19 mouse cellular contexts compared by ENCODE assay signal in genomic region chr14:46419269-46419668, GRCm38 (mm10). TPM values are rescaled to one million over a fixed set of nuclear protein-coding genes. Genes with fewer than 3 reads are reported as not detected.
DNase-seq lines count a peak whose midpoint lies in the region; ATAC-seq lines count a peak whose summit lies in the region.
"Had no signal": no experiment of that assay in that cellular context is flagged by ENCODE, and none has a peak within 500 bp of the region (broad histone marks: within the 10 kb centered on the region; RNA-seq: fewer than 3 reads in every experiment).

No protein-coding gene starts in this region.

- no peak overlapping the region for H3K4me3 ChIP-seq in midbrain, embryonic 12.5 days
- no peak overlapping the region for H3K4me3 ChIP-seq in midbrain, embryonic 10.5 days
- no peak overlapping the region for H3K4me3 ChIP-seq in kidney, embryonic 15.5 days (replicated peaks)
- H3K4me3 ChIP-seq: erythroblast, embryonic 14.5 days; heart, adult 2 months; myocyte had no signal

- 0 out of 2 replicates have a peak, but pooled peaks have one; percentile 19 for ATAC-seq in midbrain, embryonic 12.5 days (ENCODE audit: low FRiP score, low read depth)
- 0 out of 2 replicates have a peak, but pooled peaks have one; percentile 25 for ATAC-seq in kidney, embryonic 15.5 days (replicated peaks; ENCODE audit: low FRiP score)
- ATAC-seq: hindbrain, embryonic 16.5 days had no signal

- no peaks in the 10 kb centered on the region for H3K36me3 ChIP-seq in midbrain, embryonic 12.5 days
- H3K36me3 ChIP-seq in midbrain, embryonic 10.5 days = no peaks in the 10 kb centered on the region
- H3K36me3 ChIP-seq in kidney, embryonic 15.5 days = no peaks in the 10 kb centered on the region

- WGBS in midbrain, embryonic 12.5 days = 33% methylated on average over 11 of the region's 11 CpGs
- 41% methylated on average over 11 of the region's 11 CpGs for WGBS in midbrain, embryonic 10.5 days
- WGBS in kidney, embryonic 15.5 days = 43% methylated on average over 11 of the region's 11 CpGs

- no peak overlapping the region for H3K9ac ChIP-seq in midbrain, embryonic 12.5 days (replicated peaks)
- no peak overlapping the region for H3K9ac ChIP-seq in kidney, embryonic 15.5 days

- H3K9me3 ChIP-seq in midbrain, embryonic 12.5 days = no peaks in the 10 kb centered on the region
- no peaks in the 10 kb centered on the region for H3K9me3 ChIP-seq in midbrain, embryonic 10.5 days (replicated peaks)
- H3K9me3 ChIP-seq in kidney, embryonic 15.5 days (replicated peaks) = no peaks in the 10 kb centered on the region

- no peak overlapping the region for H3K27ac ChIP-seq in midbrain, embryonic 12.5 days (replicated peaks)
- H3K27ac ChIP-seq in midbrain, embryonic 10.5 days (replicated peaks) = no peak overlapping the region; the same call in 1 of the 2 replicates
- no peak overlapping the region for H3K27ac ChIP-seq in kidney, embryonic 15.5 days
- H3K27ac ChIP-seq: heart, adult 2 months had no signal

- no peak overlapping the region for H3K4me2 ChIP-seq in midbrain, embryonic 12.5 days (replicated peaks)
- no peak overlapping the region; the same call in 1 of the 2 replicates for H3K4me2 ChIP-seq in kidney, embryonic 15.5 days

- DNase-seq in adrenal gland, postnatal 10 days = peak; percentile 9
- no peak for DNase-seq in adrenal gland, postnatal 4 days (ENCODE audit: low spot score in 2 of 2)
- DNase-seq in midbrain, embryonic 10.5 days (ENCODE audit: low spot score) = no peak
- no peak for DNase-seq in layer of hippocampus, postnatal 14 days (ENCODE audit: low spot score in 2 of 2)
- no peak for DNase-seq in layer of hippocampus, adult 8-10 months (ENCODE audit: low spot score in 2 of 2)
- DNase-seq in testis, postnatal 14 days (ENCODE audit: low spot score) = no peak
- DNase-seq: cerebellum, adult 2 months; heart, adult 2 months; lung, adult 2 months; right cerebral cortex, postnatal 25 days; thymus, adult 18-20 months had no signal

- H3K27me3 ChIP-seq in midbrain, embryonic 12.5 days = no peaks in the 10 kb centered on the region
- H3K27me3 ChIP-seq in midbrain, embryonic 10.5 days (ENCODE audit: low read depth, poor library complexity, severe bottlenecking) = no peaks in the 10 kb centered on the region
- H3K27me3 ChIP-seq in kidney, embryonic 15.5 days = no peaks in the 10 kb centered on the region

- peaks cover 11% of the 10 kb centered on the region for H3K4me1 ChIP-seq in midbrain, embryonic 12.5 days
- peaks cover 18% of the 10 kb centered on the region for H3K4me1 ChIP-seq in midbrain, embryonic 10.5 days
- H3K4me1 ChIP-seq in kidney, embryonic 15.5 days = peaks cover 15% of the 10 kb centered on the region

RNA-seq across cellular contexts. Expression of gene Bmp4, which starts 28.8 kb away (rescaled TPM):
- 10 to 100 TPM in 1 of 2 experiments, 1 to 10 TPM in 1; 8.6 to 10.3 TPM for total RNA-seq in adrenal gland, postnatal 10 days (2021)
- total RNA-seq in adrenal gland, postnatal 4 days (2021) = 10 to 100 TPM in 1 of 2 experiments, 1 to 10 TPM in 1; 8.4 to 11.4 TPM
- polyA plus RNA-seq in midbrain, embryonic 12.5 days (2016; fragmentation: Nextera tagmentation; extraction: Ambion mirVana) = 9.0 and 12.7 TPM in 2 replicates
- polyA plus RNA-seq in midbrain, embryonic 10.5 days (2016; fragmentation: Nextera tagmentation; extraction: Ambion mirVana) = 9.5 and 10.8 TPM in 2 replicates
- 36.3 and 40.8 TPM in 2 replicates for polyA plus RNA-seq in kidney, embryonic 15.5 days (2015; fragmentation: Nextera tagmentation; extraction: Ambion mirVana)
- 10 to 100 TPM in 1 of 2 experiments, 1 to 10 TPM in 1; 7.3 to 12.3 TPM for total RNA-seq in layer of hippocampus, postnatal 14 days (2021)
- 1 to 10 TPM; 2.9 to 4.2 (median 3.6) TPM for total RNA-seq in layer of hippocampus, adult 8-10 months (2022)
- polyA plus RNA-seq: erythroblast, embryonic 14.5 days had no signal

RNA-seq across cellular contexts. Expression of gene Gm15217, which starts 40.1 kb away (rescaled TPM):
- total RNA-seq in adrenal gland, postnatal 10 days (2021) = not detected
- 1 to 10 TPM in 1 of 2 experiments, not detected in 1; 1.2 TPM for total RNA-seq in adrenal gland, postnatal 4 days (2021)
- polyA plus RNA-seq in midbrain, embryonic 12.5 days (2016; fragmentation: Nextera tagmentation; extraction: Ambion mirVana) = not detected in 2 replicates
- not detected in 2 replicates for polyA plus RNA-seq in midbrain, embryonic 10.5 days (2016; fragmentation: Nextera tagmentation; extraction: Ambion mirVana)
- polyA plus RNA-seq in kidney, embryonic 15.5 days (2015; fragmentation: Nextera tagmentation; extraction: Ambion mirVana) = 1.1 and 1.2 TPM in 2 replicates
- total RNA-seq in layer of hippocampus, postnatal 14 days (2021) = not detected
- not detected for total RNA-seq in layer of hippocampus, adult 8-10 months (2022)
- total RNA-seq: heart, adult 2 months had no signal
- polyA plus RNA-seq: cerebellum, adult 2 months; erythroblast, embryonic 14.5 days; heart, adult 2 months; heart, postnatal 0 days; hindbrain, embryonic 16.5 days; large intestine, adult 2 months; limb, embryonic 14.5 days; myocyte had no signal
